Mouse (Mus musculus): ENCODE results near the gene Bace1. TPM values are rescaled to one million over a fixed set of nuclear protein-coding genes. Genes with fewer than 3 reads are reported as not detected.

Gene Bace1
- polyA plus RNA-seq, 1 experiment from 2014 or later = 17.6 TPM

- peak overlapping the region; percentile 92 for H3K27ac ChIP-seq (replicated peaks)
- WGBS = 65% methylated on average over 8 of the region's 8 CpGs
- H3K4me1 ChIP-seq = peaks cover 43% of the 10 kb centered on the region
- H3K9me3 ChIP-seq = no peaks in the 10 kb centered on the region
- no peak for ATAC-seq (ENCODE audit: extremely low read depth, insufficient number of reproducible peaks, low FRiP score, low TSS enrichment)
- peak overlapping the region; percentile 55 for H3K9ac ChIP-seq
- H3K36me3 ChIP-seq = peaks cover 31% of the 10 kb centered on the region
- H3K4me2 ChIP-seq = peak overlapping the region; percentile 12; the same call in 1 of the 2 replicates
- no peaks in the 10 kb centered on the region for H3K27me3 ChIP-seq (replicated peaks)
- no peak overlapping the region for H3K4me3 ChIP-seq
Observed at GRCm38 (mm10) chr9:45850528-45851155, 12.3 kb downstream of the Bace1 start.

- Histone ChIP-seq H3K36me3 (peaks cover 38% of the 10 kb centered on the region), H3K9me3 (no peaks in the 10 kb centered on the region), H3K4me2 (no peak overlapping the region), H3K9ac (0 out of 2 replicates have a peak overlapping the region, but pooled peaks have one; percentile 55), H3K4me3 (no peak overlapping the region), H3K4me1 (peaks cover 43% of the 10 kb centered on the region), H3K27me3 (replicated peaks) (no peaks in the 10 kb centered on the region), H3K27ac (replicated peaks) (peak overlapping the region; percentile 92)
- no peak for ATAC-seq (ENCODE audit: extremely low read depth, insufficient number of reproducible peaks, low FRiP score, low TSS enrichment)
- 57% methylated on average over 5 of the region's 5 CpGs for WGBS
Observed at GRCm38 (mm10) chr9:45851330-45851729, 12.9 kb downstream of the Bace1 start.

GRCm38 (mm10) chr9:45851776-45852175 is 13.4 kb downstream of the Bace1 start:
- H3K27ac ChIP-seq (replicated peaks) = no peak overlapping the region

DNA sequence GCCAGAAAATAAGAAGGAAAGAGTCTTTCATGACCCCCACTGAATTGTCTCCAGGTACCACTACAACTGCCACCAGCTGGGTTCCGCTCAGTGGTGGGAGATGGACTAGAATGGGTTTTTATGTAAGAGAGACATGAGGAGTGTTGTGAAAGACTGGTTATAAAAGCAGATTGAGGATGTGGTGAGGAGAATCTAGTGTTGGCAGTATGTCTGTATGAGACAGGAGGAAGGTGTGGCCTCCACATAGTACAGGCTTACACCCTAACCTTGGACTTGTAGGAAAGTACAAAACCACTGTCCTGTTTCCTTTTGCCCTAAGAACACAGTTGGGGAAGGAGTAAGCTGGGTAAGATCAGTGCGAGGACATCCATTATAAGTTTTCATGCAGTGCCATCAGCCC is 15.3 kb downstream of the Bace1 start:
- WGBS = 95% methylated on average over 2 of the region's 2 CpGs
- Histone ChIP-seq H3K36me3 (peaks cover 58% of the 10 kb centered on the region), H3K4me1 (peaks cover 37% of the 10 kb centered on the region)

More at GRCm38 (mm10) chr9:45851776-45852175, 13.4 kb downstream of the Bace1 start:
- WGBS = 94% methylated on average over 2 of the region's 2 CpGs
- no peaks in the 10 kb centered on the region for H3K27me3 ChIP-seq (replicated peaks)
- H3K36me3 ChIP-seq = peaks cover 42% of the 10 kb centered on the region
- no peaks in the 10 kb centered on the region for H3K9me3 ChIP-seq
- H3K4me1 ChIP-seq = peaks cover 43% of the 10 kb centered on the region
- no peak overlapping the region for H3K4me2 ChIP-seq
- no peak overlapping the region for H3K4me3 ChIP-seq
- ATAC-seq (ENCODE audit: extremely low read depth, insufficient number of reproducible peaks, low FRiP score, low TSS enrichment) = no peak
- no peak overlapping the region for H3K9ac ChIP-seq

GRCm38 (mm10) chr9:45854136-45854535 is 15.8 kb downstream of the Bace1 start:
- H3K27me3 ChIP-seq (replicated peaks) = no peaks in the 10 kb centered on the region
- H3K27ac ChIP-seq (replicated peaks) = no peak overlapping the region
- H3K4me2 ChIP-seq = no peak overlapping the region
- no peak overlapping the region for H3K4me3 ChIP-seq
- no peak for ATAC-seq (ENCODE audit: extremely low read depth, insufficient number of reproducible peaks, low FRiP score, low TSS enrichment)
- H3K9ac ChIP-seq = no peak overlapping the region
- peaks cover 63% of the 10 kb centered on the region for H3K36me3 ChIP-seq
- H3K4me1 ChIP-seq = peaks cover 33% of the 10 kb centered on the region
- 71% methylated on average over 1 of the region's 1 CpGs for WGBS
- no peaks in the 10 kb centered on the region for H3K9me3 ChIP-seq

More for the DNA sequence above, 15.3 kb downstream of the Bace1 start:
- no peaks in the 10 kb centered on the region for H3K27me3 ChIP-seq (replicated peaks)
- ATAC-seq (ENCODE audit: extremely low read depth, insufficient number of reproducible peaks, low FRiP score, low TSS enrichment) = no peak
- H3K9me3 ChIP-seq = no peaks in the 10 kb centered on the region
- H3K4me2 ChIP-seq = no peak overlapping the region
- H3K27ac ChIP-seq (replicated peaks) = no peak overlapping the region
- H3K4me3 ChIP-seq = no peak overlapping the region
- no peak overlapping the region for H3K9ac ChIP-seq

DNA sequence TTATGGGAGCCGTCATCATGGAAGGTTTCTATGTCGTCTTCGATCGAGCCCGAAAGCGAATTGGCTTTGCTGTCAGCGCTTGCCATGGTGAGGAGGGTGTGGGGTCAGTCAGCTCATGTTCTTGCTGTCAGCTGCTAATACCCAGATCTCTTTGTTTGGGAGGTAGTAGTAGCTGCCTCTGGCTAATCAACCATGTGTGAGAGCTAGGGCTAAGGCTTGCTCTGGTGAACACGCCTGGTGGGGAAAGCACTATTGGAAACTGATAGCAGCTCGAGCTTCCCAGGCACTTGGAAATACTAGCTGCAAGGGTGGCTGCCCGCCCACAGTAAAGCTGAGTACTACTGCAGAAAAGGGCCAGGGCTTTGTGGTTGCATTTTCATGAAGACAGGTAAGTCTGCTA is 21.0 kb downstream of the Bace1 start:
- WGBS = 90% methylated on average over 10 of the region's 10 CpGs
- no peak for ATAC-seq (ENCODE audit: extremely low read depth, insufficient number of reproducible peaks, low FRiP score, low TSS enrichment)

DNA sequence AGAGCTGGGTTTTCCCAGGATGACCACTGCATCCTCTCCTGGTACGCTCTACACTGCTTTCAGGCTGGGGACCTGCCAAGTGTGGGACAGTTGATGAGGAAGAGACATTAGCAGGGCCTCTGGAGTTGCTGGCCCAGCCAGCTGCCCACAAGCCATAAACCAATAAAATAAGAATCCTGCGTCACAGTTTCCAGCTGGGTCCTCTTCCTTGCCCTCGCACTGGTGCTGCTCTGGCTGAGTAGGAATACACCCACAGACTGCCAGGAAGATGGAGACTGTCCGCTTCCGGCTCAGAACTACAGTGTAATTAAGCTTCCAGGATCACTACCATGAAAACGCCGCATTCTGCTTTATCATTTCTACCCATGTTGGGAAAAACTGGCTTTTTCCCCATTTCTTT is 23.4 kb downstream of the Bace1 start:
- H3K36me3 ChIP-seq = peaks cover 98% of the 10 kb centered on the region
- H3K4me1 ChIP-seq = no peaks in the 10 kb centered on the region
- H3K27ac ChIP-seq (replicated peaks) = no peak overlapping the region
- H3K4me2 ChIP-seq = no peak overlapping the region
- H3K9ac ChIP-seq = no peak overlapping the region
- WGBS = 84% methylated on average over 7 of the region's 7 CpGs
- ATAC-seq (ENCODE audit: extremely low read depth, insufficient number of reproducible peaks, low FRiP score, low TSS enrichment) = no peak
- H3K9me3 ChIP-seq = no peaks in the 10 kb centered on the region
- no peaks in the 10 kb centered on the region for H3K27me3 ChIP-seq (replicated peaks)
- H3K4me3 ChIP-seq = no peak overlapping the region

More for the DNA sequence above, 21.0 kb downstream of the Bace1 start:
- Histone ChIP-seq H3K4me1 (no peaks in the 10 kb centered on the region), H3K4me3 (no peak overlapping the region), H3K27ac (replicated peaks) (no peak overlapping the region), H3K9me3 (no peaks in the 10 kb centered on the region), H3K9ac (no peak overlapping the region), H3K27me3 (replicated peaks) (no peaks in the 10 kb centered on the region), H3K4me2 (no peak overlapping the region), H3K36me3 (peaks cover 98% of the 10 kb centered on the region)

GRCm38 (mm10) chr9:45869181-45869580 is 30.8 kb downstream of the Bace1 start:
- Histone ChIP-seq H3K4me2 (no peak overlapping the region), H3K36me3 (peaks cover 96% of the 10 kb centered on the region), H3K27me3 (replicated peaks) (no peaks in the 10 kb centered on the region), H3K4me3 (no peak overlapping the region), H3K9me3 (no peaks in the 10 kb centered on the region), H3K4me1 (no peaks in the 10 kb centered on the region), H3K27ac (replicated peaks) (no peak overlapping the region), H3K9ac (no peak overlapping the region)
- 91% methylated on average over 3 of the region's 3 CpGs for WGBS
- ATAC-seq (ENCODE audit: extremely low read depth, insufficient number of reproducible peaks, low FRiP score, low TSS enrichment) = no peak

GRCm38 (mm10) chr9:45870265-45870664 is 31.9 kb downstream of the Bace1 start:
- WGBS = 88% methylated on average over 3 of the region's 3 CpGs
- H3K36me3 ChIP-seq = peaks cover 96% of the 10 kb centered on the region

GRCm38 (mm10) chr9:45877928-45878327 is 39.5 kb downstream of the Bace1 start:
- peaks cover 83% of the 10 kb centered on the region for H3K36me3 ChIP-seq

More at GRCm38 (mm10) chr9:45870265-45870664, 31.9 kb downstream of the Bace1 start:
- no peak overlapping the region for H3K27ac ChIP-seq (replicated peaks)
- no peak overlapping the region for H3K4me2 ChIP-seq
- no peaks in the 10 kb centered on the region for H3K4me1 ChIP-seq
- ATAC-seq (ENCODE audit: extremely low read depth, insufficient number of reproducible peaks, low FRiP score, low TSS enrichment) = no peak
- H3K9ac ChIP-seq = no peak overlapping the region
- H3K4me3 ChIP-seq = no peak overlapping the region
- no peaks in the 10 kb centered on the region for H3K9me3 ChIP-seq
- no peaks in the 10 kb centered on the region for H3K27me3 ChIP-seq (replicated peaks)

DNA sequence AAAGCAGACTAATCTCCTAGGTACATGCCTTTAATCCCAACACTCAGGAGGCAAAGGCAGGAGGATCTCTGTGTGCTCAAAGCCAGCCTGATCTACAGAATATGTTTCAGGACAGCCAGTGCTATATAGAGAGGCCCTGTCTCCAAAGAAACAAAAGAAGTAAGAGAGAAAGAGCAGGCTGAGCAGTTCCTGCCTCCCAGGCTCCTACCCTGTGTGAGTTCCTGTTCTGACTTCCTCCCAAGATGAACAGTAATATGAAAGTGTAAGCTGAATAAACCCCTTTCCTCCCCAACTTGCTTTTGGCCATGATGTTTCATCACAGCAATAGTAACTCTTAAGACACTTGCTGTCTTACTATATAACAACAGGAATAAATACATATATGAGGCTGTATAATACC is 55.3 kb downstream of the Bace1 start:
- Histone ChIP-seq H3K4me3 (no peak overlapping the region), H3K4me2 (no peak overlapping the region), H3K27ac (replicated peaks) (no peak overlapping the region), H3K36me3 (peaks cover 98% of the 10 kb centered on the region), H3K27me3 (replicated peaks) (no peaks in the 10 kb centered on the region), H3K9ac (no peak overlapping the region), H3K9me3 (no peaks in the 10 kb centered on the region), H3K4me1 (no peaks in the 10 kb centered on the region)
- no peak for ATAC-seq (ENCODE audit: extremely low read depth, insufficient number of reproducible peaks, low FRiP score, low TSS enrichment)

More at GRCm38 (mm10) chr9:45877928-45878327, 39.5 kb downstream of the Bace1 start:
- Histone ChIP-seq H3K4me2 (no peak overlapping the region), H3K27ac (replicated peaks) (no peak overlapping the region), H3K4me1 (no peaks in the 10 kb centered on the region), H3K4me3 (no peak overlapping the region), H3K9ac (no peak overlapping the region), H3K9me3 (no peaks in the 10 kb centered on the region), H3K27me3 (replicated peaks) (no peaks in the 10 kb centered on the region)
- ATAC-seq (ENCODE audit: extremely low read depth, insufficient number of reproducible peaks, low FRiP score, low TSS enrichment) = no peak
- 54% methylated on average over 2 of the region's 2 CpGs for WGBS

DNA sequence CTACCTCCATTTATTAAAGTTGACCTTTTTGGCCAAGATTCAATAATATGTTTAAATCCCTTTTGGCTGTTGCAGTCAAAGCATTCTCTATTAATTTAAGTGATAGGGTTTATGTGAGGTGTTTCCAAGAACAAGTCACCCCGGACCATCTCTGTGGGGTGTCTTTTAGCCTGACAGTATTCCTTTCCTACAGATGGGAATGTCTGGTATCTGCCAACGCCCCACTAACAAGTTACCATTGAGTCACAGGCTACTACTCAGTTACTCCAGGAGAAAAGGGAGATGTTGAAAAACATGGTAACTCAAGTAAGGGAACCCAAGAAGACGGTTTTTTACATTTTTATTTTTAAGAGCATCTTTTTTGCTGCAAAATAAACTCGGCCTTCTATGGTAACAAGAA is 66.8 kb downstream of the Bace1 start:
- Histone ChIP-seq H3K27me3 (replicated peaks) (no peaks in the 10 kb centered on the region), H3K4me3 (peak overlapping the region; percentile 74), H3K4me2 (peak overlapping the region; percentile 78), H3K9ac (peak overlapping the region; percentile 98), H3K9me3 (no peaks in the 10 kb centered on the region), H3K36me3 (peaks cover 53% of the 10 kb centered on the region), H3K27ac (replicated peaks) (no peak overlapping the region; the same call in 1 of the 2 replicates), H3K4me1 (peaks cover 26% of the 10 kb centered on the region)
- 54% methylated on average over 4 of the region's 4 CpGs for WGBS
- ATAC-seq (ENCODE audit: extremely low read depth, insufficient number of reproducible peaks, low FRiP score, low TSS enrichment) = no peak
